Mouse (Mus musculus): ENCODE results near the gene Cst13.
"Not testable (repeated sequence)": the region's sequence is repeated elsewhere in the genome, so short reads cannot be mapped to it uniquely, and the experiment has no call there.

Cst13 gene

DNA sequence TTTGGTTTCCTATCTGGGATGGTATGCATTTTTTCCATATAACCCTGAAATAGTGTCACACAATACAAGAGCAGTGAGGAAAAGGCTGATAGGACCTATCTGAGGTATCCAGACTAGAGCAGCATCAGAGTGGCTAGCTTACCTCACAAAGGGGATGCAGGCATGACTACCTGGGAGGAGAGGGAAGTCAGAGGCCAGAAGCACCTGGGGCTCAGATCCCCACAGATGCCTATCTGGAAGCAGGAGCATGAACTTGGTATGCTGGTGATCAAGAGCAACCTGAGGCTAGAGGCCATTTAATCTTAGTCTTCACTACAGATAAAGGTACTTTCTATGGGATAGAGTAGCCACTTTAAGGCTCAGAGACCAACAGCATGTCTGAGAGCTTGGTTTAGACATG lies at the start of gene Cst13:
Gene Cst13 (plus strand): TSS at position 173 of the 400 bp plus-strand sequence.
- DNase-seq (ENCODE audit: low read depth, low spot score), result no peak

DNA sequence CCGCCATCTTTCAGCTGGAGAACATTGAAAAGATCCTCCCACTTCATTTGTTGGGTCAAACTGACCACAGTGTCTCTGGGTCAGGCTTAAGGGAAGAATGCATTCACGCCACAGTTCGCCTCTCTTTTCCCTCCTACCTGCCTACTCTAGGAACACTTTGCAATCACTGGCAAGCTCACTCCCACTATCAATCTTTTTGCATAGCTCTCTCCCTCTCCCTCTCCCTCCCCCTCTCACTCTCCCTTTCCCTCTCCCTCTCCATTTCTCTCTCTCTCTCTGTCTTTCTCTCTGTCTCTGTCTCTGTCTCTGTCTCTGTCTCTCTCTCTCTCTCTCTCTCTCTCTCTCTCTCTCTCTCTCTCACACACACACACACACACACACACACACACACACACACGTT lies 48.5 kb upstream of the Cst13 start, which contains the start of gene Cst11:
Gene Cst11 (minus strand): TSS at position 101 of the 400 bp plus-strand sequence.
- DNase-seq (ENCODE audit: low read depth, low spot score), result not testable (repeated sequence)

- no peak for DNase-seq (ENCODE audit: low read depth, low spot score)
Measured at GRCm38 (mm10) chr2:148781709-148782108, 38.2 kb upstream of the Cst13 start, which contains the start of gene 8030411F24Rik. Gene 8030411F24Rik (plus strand): TSS chr2:148782009.

DNA sequence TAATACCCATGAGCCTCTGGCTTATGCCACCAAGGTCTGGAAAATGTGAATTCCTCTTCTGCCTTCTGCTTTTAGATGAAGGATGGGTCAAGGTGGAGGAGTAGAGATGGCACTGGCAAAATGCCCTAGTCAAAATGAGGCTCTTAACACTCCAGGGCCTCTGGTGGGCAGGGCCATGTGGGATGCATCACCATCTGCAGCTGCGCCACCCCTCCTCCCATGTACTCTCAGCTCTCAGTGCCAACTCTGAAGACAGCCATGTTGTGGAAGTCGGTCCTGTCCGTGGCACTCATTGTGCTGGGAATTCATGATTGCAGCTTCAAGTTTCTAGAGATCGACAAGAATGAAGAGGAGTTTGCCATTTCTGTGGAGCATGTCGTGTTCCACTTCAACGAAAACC lies 30.7 kb upstream of the Cst13 start, which contains the start of gene Cst12:
Gene Cst12 (plus strand): TSS at position 220 of the 400 bp plus-strand sequence.
- no peak for DNase-seq (ENCODE audit: low read depth, low spot score)

GRCm38 (mm10) chr2:148798485-148798884 lies 21.4 kb upstream of the Cst13 start, which contains the start of gene Cst8:
Gene Cst8 (plus strand): TSS chr2:148798785.
- no peak for DNase-seq (ENCODE audit: low read depth, low spot score)

DNA sequence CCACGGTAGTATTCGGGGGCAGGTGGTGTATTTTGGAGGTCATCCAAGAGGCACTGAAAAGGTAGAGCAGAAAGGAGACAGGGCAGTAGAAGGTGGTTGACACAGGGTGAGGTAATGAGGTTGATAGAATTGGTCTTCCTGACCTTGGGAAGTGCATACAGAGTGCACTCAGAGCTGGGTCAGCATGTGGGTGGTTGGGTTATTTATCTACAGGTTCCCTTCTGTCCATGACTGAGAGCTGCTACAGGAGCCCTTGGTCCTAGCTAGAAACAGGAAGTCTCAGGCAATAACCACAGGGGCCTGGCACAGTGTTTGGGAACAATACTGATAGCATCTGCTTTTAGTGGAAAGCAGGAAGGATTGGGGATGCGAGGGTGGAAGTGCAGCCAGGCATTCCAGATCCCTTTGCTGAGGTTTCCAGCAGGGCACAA lies 18.4 kb upstream of the Cst13 start:
- no peak for DNase-seq (ENCODE audit: low read depth, low spot score)

DNA sequence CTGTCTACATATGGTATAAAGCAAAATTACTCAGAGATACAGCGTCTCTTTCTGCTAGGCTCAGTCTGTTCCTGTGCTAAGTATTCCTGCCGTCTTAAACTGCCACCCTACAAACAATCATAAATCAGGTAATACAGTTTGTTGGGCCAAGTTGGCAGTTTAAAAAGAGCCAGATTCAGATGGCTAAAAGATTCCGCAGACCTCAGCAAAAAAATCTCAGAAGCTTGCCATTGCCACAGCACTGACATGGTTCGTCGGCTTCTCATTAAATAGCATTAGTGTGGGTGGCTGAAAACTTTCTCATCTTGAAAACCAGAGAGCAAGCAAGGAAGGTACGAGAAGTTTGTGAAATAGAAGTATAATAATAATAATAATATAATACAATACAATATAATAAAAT lies 13.2 kb upstream of the Cst13 start:
- DNase-seq (ENCODE audit: low read depth, low spot score), result no peak

GRCm38 (mm10) chr2:148825986-148826385 lies 6.1 kb downstream of the Cst13 start:
- no peak for DNase-seq (ENCODE audit: low read depth, low spot score)

- DNase-seq (ENCODE audit: low read depth, low spot score), result no peak
Measured at GRCm38 (mm10) chr2:148834912-148835311, 15.0 kb downstream of the Cst13 start, which contains the start of gene Cst9. Gene Cst9 (plus strand): TSS chr2:148835147.

GRCm38 (mm10) chr2:148838075-148838777 lies 18.3 kb downstream of the Cst13 start:
- DNase-seq (ENCODE audit: low read depth, low spot score), result no peak

DNA sequence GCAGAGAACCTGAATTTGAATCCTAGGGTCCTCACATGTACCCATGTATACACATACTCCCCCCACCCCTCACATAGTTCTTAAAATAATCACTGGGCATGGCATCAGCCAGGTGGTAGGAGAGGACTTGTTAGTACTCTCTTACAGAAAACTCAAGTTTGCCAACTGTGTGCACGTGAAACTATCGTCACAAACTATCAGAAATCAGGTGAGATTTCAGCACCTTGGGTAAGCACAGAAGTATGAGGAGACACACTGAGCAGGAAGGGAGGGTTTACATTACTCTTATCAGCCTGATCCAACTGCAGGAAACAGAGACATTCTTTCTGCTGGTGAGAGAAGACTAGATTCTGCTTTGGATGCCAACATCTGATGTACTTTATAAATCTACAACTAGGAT lies 19.3 kb downstream of the Cst13 start:
- DNase-seq (ENCODE audit: low read depth, low spot score), result no peak

GRCm38 (mm10) chr2:148851116-148851906 lies 31.4 kb downstream of the Cst13 start:
- peak; percentile 83 for DNase-seq (ENCODE audit: low read depth, low spot score)

GRCm38 (mm10) chr2:148856630-148857400 lies 36.9 kb downstream of the Cst13 start:
- no peak for DNase-seq (ENCODE audit: low read depth, low spot score)

- DNase-seq (ENCODE audit: low read depth, low spot score), result no peak
Measured at GRCm38 (mm10) chr2:148857506-148857905, 37.6 kb downstream of the Cst13 start.

DNA sequence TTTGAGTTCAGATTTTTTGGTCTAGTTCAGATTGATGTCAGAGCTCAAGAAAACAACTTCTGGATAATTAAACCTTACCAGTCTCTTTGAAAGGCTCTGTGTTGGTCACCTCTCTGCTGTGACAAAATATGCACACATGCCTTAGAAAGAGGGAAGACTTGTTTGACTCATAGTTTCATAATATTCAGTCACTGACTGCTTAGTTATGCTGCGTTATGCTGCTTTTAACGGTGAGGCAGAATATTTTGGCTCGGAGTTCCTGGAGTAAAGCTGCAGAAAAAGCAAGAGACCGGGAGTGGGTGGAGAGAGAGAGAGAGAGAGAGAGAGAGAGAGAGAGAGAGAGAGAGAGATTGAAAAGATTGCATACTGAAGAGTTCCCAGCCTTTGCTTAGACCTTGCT lies 41.1 kb downstream of the Cst13 start:
- no peak for DNase-seq (ENCODE audit: low read depth, low spot score)

- DNase-seq (ENCODE audit: low read depth, low spot score), result no peak
Measured at GRCm38 (mm10) chr2:148861693-148862092, 41.8 kb downstream of the Cst13 start.

GRCm38 (mm10) chr2:148864966-148865365 lies 45.1 kb downstream of the Cst13 start, which contains the start of gene 9230104L09Rik:
Gene 9230104L09Rik (minus strand): TSS chr2:148865038.
- no peak for DNase-seq (ENCODE audit: low read depth, low spot score)

- no peak for DNase-seq (ENCODE audit: low read depth, low spot score)
Measured at GRCm38 (mm10) chr2:148868959-148869358, 49.1 kb downstream of the Cst13 start.

- DNase-seq (ENCODE audit: low read depth, low spot score), result no peak
Measured at GRCm38 (mm10) chr2:148870526-148870925, 50.6 kb downstream of the Cst13 start.

DNA sequence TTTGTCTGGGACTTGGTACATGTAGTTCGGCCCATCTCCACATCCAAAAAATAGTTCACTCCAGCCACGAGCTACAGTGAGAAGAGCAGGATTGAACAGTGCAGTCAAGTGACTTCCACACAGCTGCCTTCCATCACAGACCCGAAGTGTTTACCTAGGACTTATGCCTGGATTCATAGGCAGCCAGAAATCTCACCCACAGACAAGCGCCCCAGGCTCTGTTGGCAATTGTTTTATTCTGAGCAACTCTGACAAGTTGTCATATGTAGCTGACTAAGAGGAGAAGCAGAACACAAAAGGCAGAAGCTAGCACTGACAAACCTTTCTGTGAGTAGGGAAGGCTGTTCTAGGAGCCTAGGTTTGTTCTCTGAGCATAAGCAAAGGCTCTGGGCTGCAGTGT lies 53.0 kb downstream of the Cst13 start:
- DNase-seq (ENCODE audit: low read depth, low spot score), result no peak

- DNase-seq (ENCODE audit: low read depth, low spot score), result no peak
Measured at GRCm38 (mm10) chr2:148874224-148874616, 54.3 kb downstream of the Cst13 start.
